Comparison of ENCODE assay signal across 18 mouse cellular contexts in the genomic region with DNA sequence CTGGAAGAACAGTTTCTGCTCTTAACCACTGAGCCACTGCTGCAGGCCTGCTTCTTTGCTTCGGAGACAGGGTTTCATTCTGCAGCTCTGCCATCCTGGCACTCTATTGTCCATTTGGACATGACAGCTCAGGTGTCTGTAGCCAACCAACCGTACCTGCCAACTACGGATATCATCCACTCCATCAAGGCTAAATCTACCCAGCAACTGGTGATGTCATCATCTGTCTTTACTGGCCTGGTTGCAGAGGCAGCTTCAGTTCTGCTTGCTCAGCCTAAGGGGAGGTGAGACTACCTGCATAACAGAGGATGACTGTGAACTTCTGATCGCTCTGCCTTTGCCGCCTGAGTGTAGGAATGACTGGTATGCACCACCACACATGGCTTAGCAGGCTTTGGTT. TPM values are rescaled to one million over a fixed set of nuclear protein-coding genes. Genes with fewer than 3 reads are reported as not detected.
DNase-seq lines count a peak whose midpoint lies in the region; ATAC-seq and TF ChIP-seq lines count a peak whose summit lies in the region.
"Had no signal": no experiment of that assay in that cellular context is flagged by ENCODE, and none has a peak within 500 bp of the region (broad histone marks: within the 10 kb centered on the region; RNA-seq: fewer than 3 reads in every experiment).

No protein-coding gene starts in this region.

- H3K4me3 ChIP-seq in hindbrain, postnatal 0 days (ENCODE audit: low read length): no peak overlapping the region
- H3K4me3 ChIP-seq in hindbrain, embryonic 12.5 days: no peak overlapping the region
- no peak overlapping the region for H3K4me3 ChIP-seq in stomach, postnatal 0 days (ENCODE audit: low read depth, low read length)
- H3K4me3 ChIP-seq: hindbrain, embryonic 15.5 days; myocyte; stomach, embryonic 15.5 days had no signal

- no peak for TF ChIP-seq CTCF in hindbrain, postnatal 0 days (IDR thresholded peaks at IDR 0.05; ENCODE audit: low read depth)
- TF ChIP-seq CTCF in stomach, postnatal 0 days (IDR thresholded peaks at IDR 0.05; ENCODE audit: low read depth): no peak

- 72% methylated on average over 5 of the region's 5 CpGs for WGBS in hindbrain, postnatal 0 days
- 86% methylated on average over 5 of the region's 5 CpGs for WGBS in hindbrain, embryonic 12.5 days
- 60% methylated on average over 5 of the region's 5 CpGs for WGBS in stomach, postnatal 0 days

- no peak overlapping the region for H3K4me2 ChIP-seq in hindbrain, postnatal 0 days (ENCODE audit: low read depth, low read length)
- no peak overlapping the region for H3K4me2 ChIP-seq in hindbrain, embryonic 12.5 days (replicated peaks)
- H3K4me2 ChIP-seq in stomach, postnatal 0 days (replicated peaks; ENCODE audit: low read depth): no peak overlapping the region
- H3K4me2 ChIP-seq: hindbrain, embryonic 15.5 days; stomach, embryonic 15.5 days had no signal

- no peak for ATAC-seq in hindbrain, postnatal 0 days
- no peak for ATAC-seq in hindbrain, embryonic 12.5 days (ENCODE audit: low FRiP score)
- ATAC-seq in stomach, postnatal 0 days (ENCODE audit: low FRiP score, low TSS enrichment): no peak
- no peak for ATAC-seq in monocyte, adult 5-6 weeks (replicated peaks; ENCODE audit: insufficient number of reproducible peaks, low FRiP score, low TSS enrichment, poor library complexity, severe bottlenecking)
- ATAC-seq: forebrain, embryonic 16.5 days had no signal

- H3K27me3 ChIP-seq in hindbrain, postnatal 0 days (ENCODE audit: insufficient read depth, low read length): no peaks in the 10 kb centered on the region
- peaks cover 41% of the 10 kb centered on the region for H3K27me3 ChIP-seq in hindbrain, embryonic 12.5 days
- H3K27me3 ChIP-seq in stomach, postnatal 0 days (ENCODE audit: control insufficient read depth, insufficient read depth, low read length): no peaks in the 10 kb centered on the region

- DNase-seq in hindbrain, postnatal 0 days (ENCODE audit: low spot score): peak; percentile 37
- peak; percentile 43 for DNase-seq in A20 (ENCODE audit: low read depth, low spot score)
- peak; percentile 26 for DNase-seq in NIH3T3 (ENCODE audit: low read depth)
- DNase-seq in kidney, postnatal 10 days: peak; percentile 61
- no peak for DNase-seq in stomach, postnatal 0 days (ENCODE audit: low spot score)
- no peak for DNase-seq in right cerebral cortex, postnatal 4 days
- DNase-seq: thymus, postnatal 4 days had no signal

- H3K9me3 ChIP-seq in hindbrain, postnatal 0 days (ENCODE audit: low read length): no peaks in the 10 kb centered on the region
- H3K9me3 ChIP-seq in hindbrain, embryonic 12.5 days (replicated peaks): no peaks in the 10 kb centered on the region
- H3K9me3 ChIP-seq in stomach, postnatal 0 days (ENCODE audit: control insufficient read depth, low read length): no peaks in the 10 kb centered on the region
- H3K9me3 ChIP-seq: hindbrain, embryonic 15.5 days; stomach, embryonic 15.5 days had no signal

- peaks cover 9% of the 10 kb centered on the region; the same call in 1 of the 2 replicates for H3K4me1 ChIP-seq in hindbrain, postnatal 0 days (ENCODE audit: insufficient read depth, low read length)
- H3K4me1 ChIP-seq in hindbrain, embryonic 12.5 days: peaks cover 7% of the 10 kb centered on the region
- no peaks in the 10 kb centered on the region for H3K4me1 ChIP-seq in stomach, postnatal 0 days (replicated peaks; ENCODE audit: control insufficient read depth, insufficient read depth)

- no peak for TF ChIP-seq EP300 in stomach, postnatal 0 days (optimal IDR thresholded peaks at IDR 0.05)

- H3K27ac ChIP-seq in hindbrain, postnatal 0 days: no peak overlapping the region
- H3K27ac ChIP-seq in hindbrain, embryonic 12.5 days: no peak overlapping the region
- H3K27ac ChIP-seq in stomach, postnatal 0 days (replicated peaks): no peak overlapping the region
- H3K27ac ChIP-seq: hindbrain, embryonic 15.5 days had no signal

- no peak overlapping the region for H3K9ac ChIP-seq in hindbrain, postnatal 0 days (replicated peaks; ENCODE audit: low read length)
- H3K9ac ChIP-seq in hindbrain, embryonic 12.5 days: no peak overlapping the region
- no peak overlapping the region for H3K9ac ChIP-seq in stomach, postnatal 0 days (ENCODE audit: low read length)
- H3K9ac ChIP-seq: hindbrain, embryonic 15.5 days; stomach, embryonic 15.5 days had no signal

- H3K36me3 ChIP-seq in hindbrain, postnatal 0 days (ENCODE audit: insufficient read depth, low read length): no peaks in the 10 kb centered on the region
- no peaks in the 10 kb centered on the region for H3K36me3 ChIP-seq in hindbrain, embryonic 12.5 days
- H3K36me3 ChIP-seq in stomach, postnatal 0 days (ENCODE audit: control insufficient read depth, insufficient read depth, low read length): no peaks in the 10 kb centered on the region
- H3K36me3 ChIP-seq: hindbrain, embryonic 15.5 days; stomach, embryonic 15.5 days had no signal

RNA-seq across cellular contexts. Expression of gene Myh14, which starts 1.6 kb away (rescaled TPM):
- total RNA-seq in hindbrain, postnatal 0 days (2014; rRNA removed): 9.7 and 10.9 TPM in 2 replicates
- 9.3 and 10.6 TPM in 2 replicates for polyA plus RNA-seq in hindbrain, postnatal 0 days (2015; fragmentation: Nextera tagmentation; extraction: Ambion mirVana)
- polyA plus RNA-seq in hindbrain, embryonic 12.5 days (2016; fragmentation: Nextera tagmentation; extraction: Ambion mirVana): 3.9 and 4.3 TPM in 2 replicates
- polyA plus RNA-seq in stomach, postnatal 0 days (2015; fragmentation: Nextera tagmentation; extraction: Ambion mirVana): 28.1 and 28.4 TPM in 2 replicates
- total RNA-seq in monocyte, adult 5-6 weeks (2017): not detected in 3 replicates

RNA-seq across cellular contexts. Expression of gene Izumo2, which starts 36.3 kb away (rescaled TPM):
- total RNA-seq in hindbrain, postnatal 0 days (2014; rRNA removed): not detected in 2 replicates
- not detected in 2 replicates for polyA plus RNA-seq in hindbrain, postnatal 0 days (2015; fragmentation: Nextera tagmentation; extraction: Ambion mirVana)
- not detected in 2 replicates for polyA plus RNA-seq in hindbrain, embryonic 12.5 days (2016; fragmentation: Nextera tagmentation; extraction: Ambion mirVana)
- polyA plus RNA-seq in stomach, postnatal 0 days (2015; fragmentation: Nextera tagmentation; extraction: Ambion mirVana): not detected in 2 replicates
- not detected in 3 replicates for total RNA-seq in monocyte, adult 5-6 weeks (2017)
- total RNA-seq: adrenal gland, postnatal 4 days; layer of hippocampus, postnatal 14 days had no signal
- polyA plus RNA-seq: forebrain, embryonic 16.5 days; heart, embryonic 14.5 days; hindbrain, embryonic 15.5 days; limb, embryonic 11.5 days; liver, embryonic 16.5 days; myocyte; stomach, embryonic 15.5 days had no signal

Comparison
In these comparisons a context has a peak if more than half of its experiments do, and no peak if none do; other contexts are left out.
1. DNase-seq: peak in hindbrain, postnatal 0 days (single experiment), A20 (single experiment), NIH3T3 (single experiment) and kidney, postnatal 10 days (single experiment); none in stomach, postnatal 0 days (single experiment) and right cerebral cortex, postnatal 4 days (single experiment).